Mouse (Mus musculus): ENCODE measurements around the gene Gp5.
A peak's percentile ranks its signal among the peaks of the same experiment; 100 is the strongest.

Gene Gp5

GRCm38 (mm10) chr16:30280676-30281297, 29.8 kb downstream of the Gp5 start:
- no peak for DNase-seq (ENCODE audit: low spot score)

DNA sequence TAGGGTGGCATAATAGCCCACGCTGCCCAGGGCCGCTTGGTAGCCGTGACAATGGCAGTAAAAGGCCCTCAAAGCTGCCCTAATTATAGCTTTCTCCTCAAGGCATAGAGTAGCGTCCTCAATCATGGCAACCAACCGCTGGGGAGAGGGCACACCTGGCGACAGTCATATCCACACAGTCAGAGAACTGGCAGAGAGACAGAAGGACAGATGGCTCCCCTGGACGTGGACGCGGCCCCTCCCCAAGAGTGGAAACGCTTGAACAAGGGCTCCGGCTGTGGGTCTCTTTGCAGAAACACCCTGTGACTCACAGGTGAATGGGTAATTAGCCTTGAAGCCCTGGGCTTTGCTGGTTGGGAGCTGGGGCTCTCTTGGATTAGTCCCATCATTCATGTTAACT, 32.2 kb downstream of the Gp5 start:
- no peak for DNase-seq (ENCODE audit: low spot score)

DNA sequence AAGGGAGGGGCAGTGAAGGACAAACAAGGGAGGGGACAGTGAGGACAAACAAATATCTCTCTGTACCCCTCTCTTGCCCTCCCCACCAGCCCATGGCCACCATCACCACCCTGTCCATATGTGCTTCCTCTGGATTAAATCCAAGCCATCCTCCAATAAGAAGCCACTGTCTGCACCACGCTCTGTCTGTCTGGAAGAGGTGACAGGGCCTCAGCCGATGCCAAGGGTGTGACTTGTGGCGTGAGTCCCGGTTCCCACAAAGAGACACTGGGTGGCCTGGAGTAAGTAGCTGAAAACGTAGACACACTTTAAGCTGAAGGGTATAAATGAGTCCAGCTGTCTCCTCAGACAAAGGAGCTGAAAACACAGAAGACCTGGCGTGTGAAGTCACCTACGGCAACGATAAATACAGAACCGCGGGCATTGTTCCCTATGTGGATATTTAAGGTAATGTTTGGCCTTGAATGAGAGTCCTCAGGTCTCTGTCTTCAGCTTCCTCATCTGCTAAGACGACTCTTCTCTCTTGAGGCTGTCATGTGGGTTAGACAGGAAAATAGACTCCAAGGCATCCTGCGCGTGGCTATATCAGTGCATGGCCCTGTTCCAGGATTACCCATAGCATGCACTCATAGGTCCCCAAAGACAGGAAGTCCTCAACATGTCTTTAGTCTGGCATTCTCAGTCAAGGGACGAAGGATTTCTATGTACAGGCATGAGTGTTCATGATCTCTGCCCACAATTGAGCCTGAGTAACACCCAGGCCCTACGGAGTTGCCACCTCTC, 34.8 kb downstream of the Gp5 start:
- DNase-seq (ENCODE audit: low spot score) = no peak

- no peak for DNase-seq (ENCODE audit: low spot score)
These were observed 37.5 kb downstream of the Gp5 start for GRCm38 (mm10) chr16:30273065-30273464.

DNA sequence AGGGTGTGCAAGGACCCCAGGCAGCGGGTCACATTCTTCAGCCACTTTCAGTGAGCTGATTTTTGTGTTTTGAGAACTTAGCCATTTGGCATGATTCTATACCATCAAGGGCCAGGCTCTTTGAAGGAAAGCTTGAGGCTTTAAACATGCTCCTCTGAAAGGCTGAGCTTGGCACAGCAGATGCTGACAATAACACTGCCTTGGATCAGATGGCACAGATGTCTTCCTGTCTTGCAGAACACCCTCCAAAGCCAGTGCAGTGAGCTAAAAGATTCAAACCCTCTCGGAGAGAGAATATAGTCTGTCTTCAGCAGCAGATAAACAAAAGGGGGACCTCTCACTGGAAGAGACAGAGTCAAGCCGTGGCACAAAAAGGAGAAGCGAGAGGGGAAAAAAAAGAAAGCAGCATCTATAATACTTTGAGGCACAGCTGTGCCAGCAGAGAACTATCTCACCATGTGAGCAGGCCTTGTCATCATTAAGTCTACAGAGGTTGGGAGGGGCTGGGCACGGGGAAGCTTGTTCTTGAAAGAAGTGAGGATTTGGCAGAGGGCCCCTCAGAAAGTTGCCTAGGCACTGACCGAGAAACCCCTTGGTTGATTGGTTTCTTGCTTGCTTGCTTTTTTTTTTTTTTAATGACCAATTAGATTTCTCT, 38.5 kb downstream of the Gp5 start:
- no peak for DNase-seq (ENCODE audit: low spot score)

DNA sequence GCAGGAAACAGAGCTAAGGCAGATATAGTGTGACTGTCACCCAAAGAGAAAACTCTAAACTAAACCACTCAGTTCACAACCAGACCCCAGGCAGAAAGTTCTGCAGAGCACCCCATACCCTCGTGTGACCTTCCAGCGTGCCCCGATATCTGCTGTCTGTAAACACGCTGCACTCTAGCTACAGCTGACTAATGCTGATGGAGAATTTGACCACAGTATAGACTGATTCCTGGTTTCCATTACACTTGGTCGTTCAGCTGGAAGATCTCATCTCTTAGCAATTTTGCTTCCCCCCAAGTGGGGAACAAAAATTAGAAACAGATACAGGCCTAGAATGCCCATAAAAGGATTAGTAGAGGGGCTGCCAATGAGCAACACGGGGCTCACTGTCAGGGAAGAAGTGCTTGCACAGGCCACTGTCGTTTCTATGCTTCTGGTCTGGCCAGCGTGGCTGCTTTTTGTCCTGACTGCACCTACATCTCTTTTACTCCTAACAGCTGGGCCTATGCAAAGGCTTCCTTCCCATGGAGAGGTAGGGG, 39.3 kb downstream of the Gp5 start:
- DNase-seq (ENCODE audit: low spot score) = no peak

GRCm38 (mm10) chr16:30267359-30267758, 43.2 kb downstream of the Gp5 start, which contains the start of gene Cpn2:
TSS of gene Cpn2 (minus strand) at chr16:30267499.
- DNase-seq (ENCODE audit: low spot score) = peak; percentile 56

- DNase-seq (ENCODE audit: low spot score) = no peak
These were observed 44.0 kb downstream of the Gp5 start for GRCm38 (mm10) chr16:30266561-30266960.

GRCm38 (mm10) chr16:30265611-30266010, 45.0 kb downstream of the Gp5 start:
- no peak for DNase-seq (ENCODE audit: low spot score)

DNA sequence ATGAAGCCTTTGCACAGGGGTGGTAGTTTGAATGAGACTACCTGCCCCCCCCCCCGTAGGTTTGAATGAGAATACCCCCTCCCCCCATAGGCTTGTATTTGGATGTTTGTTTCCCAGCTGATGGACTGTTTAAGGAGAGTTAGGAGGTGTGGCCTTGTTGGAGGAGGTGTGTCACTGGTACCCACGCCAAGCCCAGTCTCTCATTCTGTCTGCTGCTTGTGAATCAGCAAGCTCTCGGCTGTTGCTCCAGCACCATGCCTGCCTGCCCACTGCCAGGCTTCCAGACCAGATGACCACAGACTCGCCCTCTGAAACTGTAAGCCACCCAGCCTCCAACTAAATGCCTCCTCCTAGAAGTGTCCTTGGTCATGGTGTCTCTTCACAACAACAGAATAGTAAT, 47.4 kb downstream of the Gp5 start:
- DNase-seq (ENCODE audit: low spot score) = no peak

- DNase-seq (ENCODE audit: low spot score) = peak; percentile 64
These were observed 47.9 kb downstream of the Gp5 start for GRCm38 (mm10) chr16:30262664-30263063.

GRCm38 (mm10) chr16:30262157-30262556, 48.4 kb downstream of the Gp5 start:
- no peak for DNase-seq (ENCODE audit: low spot score)

DNA sequence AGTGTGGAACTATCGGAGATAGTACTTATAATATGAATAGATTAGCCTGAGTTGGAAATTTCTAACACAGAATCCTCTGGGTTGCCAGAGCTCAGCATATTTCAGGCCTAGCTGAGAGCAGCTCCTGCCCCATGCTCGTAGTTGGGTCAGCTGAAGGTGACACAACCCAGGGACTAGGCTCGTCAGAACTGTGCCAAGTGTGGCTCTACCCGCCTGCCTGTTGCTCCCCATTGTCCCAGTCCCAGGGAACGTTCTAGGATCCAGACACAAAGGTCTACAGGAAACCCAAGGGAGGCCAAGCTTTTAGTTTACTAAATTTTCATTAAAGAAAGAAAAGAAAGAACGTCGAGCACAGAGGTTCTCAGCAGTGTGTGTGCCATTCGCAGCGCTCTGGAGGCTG, 49.2 kb downstream of the Gp5 start:
- DNase-seq (ENCODE audit: low spot score) = no peak

DNA sequence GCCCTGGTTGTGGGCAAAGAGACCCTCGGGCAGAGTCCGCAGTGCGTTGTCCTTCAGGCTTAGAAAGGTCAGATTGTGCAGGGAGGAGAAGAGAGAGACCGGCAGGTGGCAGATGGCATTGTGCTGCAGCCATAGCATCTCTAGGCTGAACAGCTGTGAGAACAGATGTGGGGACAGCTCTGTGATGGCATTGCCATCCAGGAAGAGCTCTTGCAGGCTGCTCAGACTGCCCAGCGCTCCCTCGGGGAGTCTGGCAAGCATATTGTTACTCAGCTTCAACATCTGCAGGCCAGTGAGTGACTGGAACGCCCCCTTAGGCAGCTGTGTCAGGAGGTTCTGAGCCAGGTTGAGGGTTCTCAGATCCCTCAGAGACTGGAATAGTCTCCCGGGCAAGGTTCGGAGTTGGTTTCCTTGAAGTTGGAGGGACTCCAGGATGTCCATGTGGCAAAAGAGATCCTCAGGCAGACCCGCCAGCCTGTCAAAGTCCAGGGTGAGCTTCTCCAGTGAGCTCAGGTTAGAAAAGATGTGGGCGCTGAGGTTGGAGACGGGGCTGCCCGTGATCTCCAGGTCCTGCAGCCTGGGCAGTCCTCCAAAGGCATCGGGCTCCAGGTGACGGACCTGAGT, 50.5 kb downstream of the Gp5 start:
- DNase-seq (ENCODE audit: low spot score) = no peak

- no peak for DNase-seq (ENCODE audit: low spot score)
These were observed 51.1 kb downstream of the Gp5 start for GRCm38 (mm10) chr16:30259444-30259843.

DNA sequence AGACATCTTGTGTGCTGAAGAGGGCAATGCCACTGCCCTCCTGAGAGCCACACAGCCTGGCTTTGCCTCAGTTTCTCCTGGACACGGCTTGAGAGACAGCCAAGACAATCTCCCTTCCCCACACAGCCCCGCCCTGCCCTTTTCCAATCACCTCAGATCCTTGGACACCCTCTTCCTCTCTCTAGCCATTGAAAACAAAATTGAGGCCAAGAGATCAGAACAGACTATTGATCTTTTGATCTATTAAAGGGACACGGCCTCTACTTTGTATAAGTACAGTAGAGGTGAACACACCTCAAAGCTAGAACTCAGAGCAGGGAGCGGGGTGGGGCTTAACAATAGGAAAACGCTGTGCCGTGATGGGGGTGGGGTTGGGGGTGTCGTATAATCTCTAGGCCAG, 52.1 kb downstream of the Gp5 start:
- no peak for DNase-seq (ENCODE audit: low spot score)

DNA sequence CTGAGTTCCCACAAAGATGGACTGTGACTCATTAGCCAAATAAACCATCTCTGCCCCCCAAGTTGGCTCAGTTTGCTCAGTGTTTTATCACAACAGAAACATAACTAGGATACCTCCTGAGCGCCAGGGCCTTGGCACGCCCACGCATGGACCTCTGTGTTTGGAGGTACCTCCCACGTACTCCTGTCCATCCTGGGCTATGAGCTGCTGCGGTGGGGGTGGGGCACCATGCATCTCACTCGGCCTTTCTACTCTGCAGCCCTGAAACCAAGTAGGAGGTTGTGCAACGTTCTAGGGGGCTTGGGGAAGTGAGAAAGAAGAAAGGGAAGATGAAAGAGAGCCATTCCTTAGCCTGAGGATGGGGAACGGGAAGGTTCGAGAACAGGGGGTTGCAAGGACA, 52.9 kb downstream of the Gp5 start:
- no peak for DNase-seq (ENCODE audit: low spot score)

Measured in yolk sac, embryonic 10.5 days (tissue).